Mouse (Mus musculus) spleen, postnatal 36 days (tissue): Measurements from ENCODE around the gene 4930430A15Rik.

Experiments
- DNase-seq, 2 experiments: peaks; one replicate each; pipeline ENCODE4 v3.0.0; 2022; ENCODE audit warnings: low spot score in 2 of 2, mixed read lengths in 1 of 2

The 4930430A15Rik gene

GRCm38 (mm10) chr2:111229502-111229901, at the start of gene 4930430A15Rik:
Gene 4930430A15Rik (minus strand): TSS chr2:111229602.
- DNase-seq, result no peak

GRCm38 (mm10) chr2:111274006-111274405, 44.6 kb upstream of the 4930430A15Rik start, which contains the start of gene Olfr1277:
Gene Olfr1277 (minus strand): TSS chr2:111274106.
- no peak for DNase-seq

- no peak for DNase-seq
Measured at GRCm38 (mm10) chr2:111254216-111254615, 24.8 kb upstream of the 4930430A15Rik start, which contains the start of gene Olfr1276. Gene Olfr1276 (plus strand): TSS chr2:111254516.

- no peak for DNase-seq
Measured at GRCm38 (mm10) chr2:111235186-111235585, 5.8 kb upstream of the 4930430A15Rik start, which contains the start of gene Olfr1275. Gene Olfr1275 (minus strand): TSS chr2:111235286.

- no peak for DNase-seq
Measured at GRCm38 (mm10) chr2:111182068-111182467, 47.3 kb downstream of the 4930430A15Rik start.

GRCm38 (mm10) chr2:111152836-111153235, 76.6 kb downstream of the 4930430A15Rik start, which contains the start of gene Gm15130:
Gene Gm15130 (minus strand): TSS chr2:111152936.
- no peak for DNase-seq

- DNase-seq, result no peak
Measured at GRCm38 (mm10) chr2:111135739-111136138, 93.7 kb downstream of the 4930430A15Rik start.
